Mouse (Mus musculus) lung, postnatal 0 days (tissue): ENCODE results near the gene Gpr183. TPM values are rescaled to one million over a fixed set of nuclear protein-coding genes. Genes with fewer than 3 reads are reported as not detected.

Experiments
- ATAC-seq: fragments of 200-750 bp; cut with Nextera tagmentation; 2 replicates; pipeline ENCODE4 v1.8.0; 2017; ENCODE audit warnings: moderate library complexity
- DNase-seq: peaks from one replicate; pipeline ENCODE4 v3.0.0-alpha.2; 2016; ENCODE audit warnings: low spot score
- H3K27ac ChIP-seq: fragments of 300-500 bp; sonication (generic); 2 replicates; pipeline ENCODE4 v1.5.1; 2014; ENCODE audit warnings: antibody characterized with exemption, mild to moderate bottlenecking, low read length, mixed read lengths
- H3K27me3 ChIP-seq: fragments of 300-500 bp; sonication (generic); replicated peaks from 2 replicates; pipeline ENCODE4 v1.6.1; 2014; ENCODE audit warnings: low read length, mixed read lengths; ENCODE audit not compliant: insufficient read depth
- H3K36me3 ChIP-seq: fragments of 300-500 bp; sonication (generic); 2 replicates; pipeline ENCODE4 v1.6.1; 2014; ENCODE audit warnings: low read length, mixed read lengths; ENCODE audit not compliant: insufficient read depth
- H3K4me1 ChIP-seq: fragments of 300-500 bp; sonication (generic); 2 replicates; pipeline ENCODE4 v1.6.1; 2014; ENCODE audit warnings: antibody characterized with exemption, low read depth, low read length, mixed read lengths; ENCODE audit not compliant: insufficient read depth
- H3K4me2 ChIP-seq: fragments of 300-500 bp; sonication (generic); replicated peaks from 2 replicates; pipeline ENCODE4 v1.6.1; 2014; ENCODE audit warnings: low read depth, mild to moderate bottlenecking, low read length, moderate library complexity, mixed read lengths
- H3K4me3 ChIP-seq: fragments of 300-500 bp; sonication (generic); 2 replicates; pipeline ENCODE4 v1.5.1; 2014; ENCODE audit warnings: low read depth, low read length
- H3K9ac ChIP-seq: fragments of 300-500 bp; sonication (generic); replicated peaks from 2 replicates; pipeline ENCODE4 v1.6.1; 2014; ENCODE audit warnings: low read depth, mild to moderate bottlenecking
- H3K9me3 ChIP-seq: fragments of 300-500 bp; sonication (generic); 2 replicates; pipeline ENCODE4 v1.6.1; 2016; ENCODE audit warnings: low read length, mixed read lengths
- CTCF ChIP-seq: IDR thresholded peaks from 2 replicates; pipeline ENCODE4 v1.5.1; 2016; ENCODE audit warnings: antibody characterized with exemption, mild to moderate bottlenecking
- EP300 ChIP-seq: IDR thresholded peaks from 2 replicates; pipeline ENCODE4 v1.6.1; 2016; ENCODE audit warnings: antibody characterized with exemption, mild to moderate bottlenecking, control low read depth
- WGBS: fragments of 180-500 bp; shearing (Covaris S2); extraction: QIAGEN DNeasy Blood & Tissue Kit; methylation state at CpG from one replicate; pipeline ENCODE4 v1.1.7; 2014; 5-methylcytosine and 5-hydroxymethylcytosine counted together
- polyA plus RNA-seq: library from polyadenylated mRNA; unstranded; fragments of >200 nt; fragmentation: Nextera tagmentation; extraction: Ambion mirVana; gene quantifications from 2 replicates; pipeline ENCODE4 v1.2.1, GENCODE M21; 2015

The Gpr183 gene
- polyA plus RNA-seq, 1 experiment from 2014 or later, result 1.6 TPM

DNA sequence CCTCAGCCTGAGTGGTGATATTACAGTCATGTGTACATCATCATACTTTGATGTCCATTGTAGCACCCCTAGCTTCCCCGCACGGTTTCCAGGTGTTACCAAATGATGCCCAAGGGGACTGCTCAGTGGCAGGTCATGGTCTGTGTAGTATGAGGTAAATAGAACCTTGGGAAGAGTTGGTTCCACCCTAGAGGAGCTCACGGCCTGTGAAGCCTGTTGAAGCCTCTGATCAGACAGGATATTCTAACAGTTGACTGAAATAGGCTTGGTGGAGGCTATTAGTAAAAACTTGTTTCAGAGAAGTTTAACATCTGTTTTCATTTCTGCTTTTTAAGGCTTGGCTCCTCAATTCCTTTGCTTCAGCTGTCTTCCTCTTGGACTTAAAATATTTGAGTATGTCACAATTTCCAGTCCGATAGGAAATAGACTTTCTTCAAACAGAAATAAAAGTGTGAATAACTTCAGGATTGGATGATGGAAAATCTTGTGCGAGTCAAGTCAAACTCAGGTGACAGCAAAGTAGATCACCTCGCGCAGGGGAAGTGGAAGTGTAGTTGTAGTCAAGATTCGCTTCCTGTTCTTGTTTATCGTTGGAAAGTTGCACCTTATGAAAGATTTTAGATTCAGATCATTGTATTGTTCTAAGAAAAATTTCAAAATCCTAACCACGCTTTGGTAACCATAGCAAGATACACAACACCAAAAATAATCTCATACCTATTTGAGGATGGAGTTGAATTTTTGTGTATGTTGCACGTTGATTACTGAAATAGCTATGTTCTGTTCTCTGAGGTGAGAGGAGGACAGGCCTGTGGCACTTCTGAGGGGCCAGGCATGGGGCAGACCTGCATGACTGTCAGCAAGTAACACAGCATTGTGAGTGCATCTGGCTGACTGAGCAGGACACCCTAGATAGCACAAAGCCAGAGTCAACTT is 26.5 kb downstream of the Gpr183 start:
- no peak for DNase-seq
- TF ChIP-seq EP300 (no peak), CTCF (no peak)
- no peak overlapping the region for H3K4me3 ChIP-seq
- H3K9me3 ChIP-seq, result no peaks in the 10 kb centered on the region
- no peak overlapping the region for H3K4me2 ChIP-seq
- H3K4me1 ChIP-seq, result no peaks in the 10 kb centered on the region
- no peak overlapping the region for H3K27ac ChIP-seq
- H3K27me3 ChIP-seq, result no peaks in the 10 kb centered on the region
- 79% methylated on average over 11 of the region's 11 CpGs for WGBS
- H3K36me3 ChIP-seq, result no peaks in the 10 kb centered on the region
- no peak overlapping the region for H3K9ac ChIP-seq
- ATAC-seq, result no peak

DNA sequence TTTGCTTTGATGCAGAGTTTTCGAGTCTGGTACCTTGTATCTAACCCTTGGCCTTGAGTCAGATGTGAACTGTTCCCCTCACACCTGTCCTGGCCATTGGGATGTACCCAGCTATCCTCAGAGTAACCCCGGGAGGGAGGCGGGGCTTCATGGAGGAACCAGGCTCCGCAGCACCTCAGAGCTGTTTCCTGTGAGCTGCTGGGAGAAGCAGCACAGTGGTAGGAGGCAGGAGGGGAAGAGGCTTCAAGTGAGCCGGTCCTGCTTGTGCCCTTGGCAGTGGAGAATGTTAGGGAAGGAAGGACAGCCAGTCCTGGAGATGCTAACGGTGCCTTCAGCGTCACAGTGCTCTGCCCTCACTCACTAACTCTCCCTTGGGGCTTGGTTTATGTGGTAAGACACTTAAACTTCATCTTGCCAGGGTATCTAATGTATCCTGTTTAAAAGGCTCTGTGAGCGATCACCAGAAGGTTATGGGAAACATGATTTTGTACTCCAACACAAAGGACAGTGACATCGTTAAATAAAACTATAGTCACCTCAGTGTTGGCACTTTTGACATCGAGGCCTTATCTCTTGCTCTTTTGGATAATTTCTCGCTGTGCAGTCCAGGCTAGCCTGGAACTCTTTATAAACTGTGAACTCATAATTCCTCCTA is 27.3 kb downstream of the Gpr183 start:
- TF ChIP-seq EP300 (no peak), CTCF (no peak)
- Histone ChIP-seq H3K9ac (no peak overlapping the region), H3K4me3 (no peak overlapping the region), H3K4me2 (no peak overlapping the region), H3K27me3 (no peaks in the 10 kb centered on the region), H3K9me3 (no peaks in the 10 kb centered on the region), H3K4me1 (no peaks in the 10 kb centered on the region), H3K27ac (no peak overlapping the region), H3K36me3 (no peaks in the 10 kb centered on the region)
- DNase-seq (no peak), ATAC-seq (no peak)
- 74% methylated on average over 11 of the region's 11 CpGs for WGBS

DNA sequence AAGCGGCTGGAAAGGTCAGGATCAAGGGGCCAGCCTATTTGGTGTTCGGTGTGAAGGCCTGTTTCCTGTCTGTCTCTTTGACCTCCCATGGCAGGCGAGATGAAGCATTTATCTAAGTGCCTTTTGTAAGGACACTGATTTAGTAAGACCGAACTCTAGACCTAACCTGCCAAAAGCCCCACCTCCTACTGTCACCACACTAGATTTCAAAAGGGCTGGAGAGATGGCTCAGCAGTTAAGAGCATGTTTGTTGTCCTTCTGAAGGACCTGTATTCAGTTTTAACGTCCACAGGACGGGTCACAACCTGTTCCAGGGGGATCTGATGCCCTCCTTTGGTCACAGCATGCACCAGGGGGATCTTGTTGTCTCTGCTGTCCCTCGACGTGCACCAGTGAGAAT is 28.1 kb downstream of the Gpr183 start:
- ATAC-seq (no peak), DNase-seq (no peak)
- Histone ChIP-seq H3K27me3 (no peaks in the 10 kb centered on the region), H3K4me2 (no peak overlapping the region), H3K4me3 (no peak overlapping the region), H3K9me3 (no peaks in the 10 kb centered on the region), H3K9ac (no peak overlapping the region), H3K4me1 (no peaks in the 10 kb centered on the region), H3K36me3 (no peaks in the 10 kb centered on the region), H3K27ac (no peak overlapping the region)
- 84% methylated on average over 8 of the region's 8 CpGs for WGBS
- no peak for TF ChIP-seq EP300
- TF ChIP-seq CTCF, result no peak

DNA sequence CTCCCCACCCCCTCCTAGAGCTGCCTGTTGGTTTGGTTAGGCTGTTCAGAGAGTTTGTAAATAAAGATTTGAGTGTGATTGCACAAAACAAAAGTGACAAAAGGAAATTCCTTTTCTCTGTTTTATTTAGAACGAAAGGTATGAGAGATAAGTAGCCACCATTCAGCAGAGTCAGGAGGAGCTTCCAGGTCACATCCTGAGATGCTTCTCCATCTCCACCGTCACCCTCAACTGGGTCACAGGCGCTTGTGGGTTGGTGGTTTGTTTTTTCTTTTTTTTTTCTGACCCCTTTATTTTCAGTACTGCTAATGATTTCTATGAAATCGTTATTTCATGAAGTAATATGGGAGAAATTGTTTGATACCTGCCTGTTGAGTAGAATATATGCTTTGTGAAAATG is 28.6 kb downstream of the Gpr183 start:
- Histone ChIP-seq H3K27ac (no peak overlapping the region), H3K36me3 (no peaks in the 10 kb centered on the region), H3K4me3 (no peak overlapping the region), H3K4me2 (no peak overlapping the region), H3K9ac (no peak overlapping the region), H3K27me3 (no peaks in the 10 kb centered on the region), H3K4me1 (no peaks in the 10 kb centered on the region), H3K9me3 (no peaks in the 10 kb centered on the region)
- 93% methylated on average over 4 of the region's 4 CpGs for WGBS
- no peak for TF ChIP-seq CTCF
- TF ChIP-seq EP300, result no peak
- DNase-seq (no peak), ATAC-seq (no peak)

DNA sequence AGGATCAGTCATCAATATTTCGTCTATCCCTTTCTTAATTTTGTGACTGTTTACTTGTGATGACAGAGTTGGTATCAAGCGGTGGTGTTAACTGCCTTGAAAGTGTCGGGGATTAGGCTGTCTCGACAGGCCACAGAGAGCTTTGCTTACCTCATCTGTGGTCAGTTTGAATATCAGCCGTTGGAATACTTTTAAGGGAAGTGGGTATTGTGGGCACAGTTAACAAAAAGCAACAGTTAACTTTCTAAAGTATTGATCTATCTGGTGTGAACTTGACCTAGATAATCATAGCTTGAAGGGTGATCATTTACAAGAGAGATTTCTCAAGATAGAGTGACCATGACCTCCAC is 30.4 kb downstream of the Gpr183 start:
- no peak overlapping the region for H3K9ac ChIP-seq
- no peak overlapping the region for H3K4me3 ChIP-seq

DNA sequence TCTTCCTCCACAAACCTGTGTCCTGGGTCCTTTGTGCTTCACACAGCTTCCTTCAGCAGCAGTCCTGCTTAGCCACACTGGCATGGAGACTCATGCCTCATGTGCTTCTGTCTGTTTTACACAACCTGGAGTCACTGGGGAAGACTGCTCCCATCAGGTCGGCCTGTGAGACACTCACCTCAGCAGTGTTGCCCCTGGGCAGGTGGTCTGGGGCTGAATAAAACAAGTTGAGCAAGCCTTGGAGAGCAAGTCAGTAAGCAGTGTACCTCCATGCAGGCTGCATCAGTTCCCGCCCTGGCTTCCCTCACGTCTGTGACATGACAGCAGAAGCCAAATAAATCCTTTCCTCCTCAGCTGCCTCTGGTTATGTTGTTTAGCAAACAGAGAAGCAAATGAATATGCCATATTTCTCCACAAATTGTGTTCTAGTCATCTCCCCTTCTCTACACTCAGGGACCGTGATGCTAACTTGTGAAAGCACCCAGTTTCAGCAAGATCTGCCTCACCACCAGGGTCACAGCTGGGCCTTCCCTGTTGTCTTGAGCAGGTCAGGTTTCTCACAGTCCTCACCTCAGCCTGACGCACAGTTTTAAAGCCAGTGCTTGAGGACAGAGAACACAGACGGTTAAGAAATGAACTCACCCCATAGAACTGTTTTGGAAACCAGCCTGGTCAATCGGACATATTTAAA is 30.9 kb downstream of the Gpr183 start:
- Histone ChIP-seq H3K4me2 (no peak overlapping the region), H3K4me3 (no peak overlapping the region), H3K36me3 (no peaks in the 10 kb centered on the region), H3K27me3 (no peaks in the 10 kb centered on the region), H3K9ac (no peak overlapping the region), H3K9me3 (no peaks in the 10 kb centered on the region), H3K4me1 (no peaks in the 10 kb centered on the region), H3K27ac (no peak overlapping the region)
- DNase-seq (no peak), ATAC-seq (no peak)
- TF ChIP-seq CTCF, result no peak
- TF ChIP-seq EP300, result no peak
- WGBS, result 82% methylated on average over 7 of the region's 7 CpGs

More for the DNA sequence above, 30.4 kb downstream of the Gpr183 start:
- H3K36me3 ChIP-seq, result no peaks in the 10 kb centered on the region
- WGBS, result 72% methylated on average over 5 of the region's 5 CpGs
- H3K4me1 ChIP-seq, result no peaks in the 10 kb centered on the region
- no peak for TF ChIP-seq CTCF
- no peak for TF ChIP-seq EP300
- H3K4me2 ChIP-seq, result no peak overlapping the region
- no peak for DNase-seq
- H3K27me3 ChIP-seq, result no peaks in the 10 kb centered on the region
- no peak for ATAC-seq
- no peaks in the 10 kb centered on the region for H3K9me3 ChIP-seq
- no peak overlapping the region for H3K27ac ChIP-seq
